Mouse (Mus musculus) cortical plate, adult 2 months (tissue): ENCODE measurements around the gene Apeh.

Experiments
- CTCF ChIP-seq: fragments of 200-500 bp; IDR thresholded peaks from 2 replicates; pipeline ENCODE4 v1.5.1; 2011; ENCODE audit warnings: mild to moderate bottlenecking, control low read depth, low read length; ENCODE audit not compliant: insufficient read depth; ENCODE audit errors: extremely low read depth
- POLR2A ChIP-seq: fragments of 200-500 bp; IDR thresholded peaks from 2 replicates; pipeline ENCODE4 v1.6.1; 2011; ENCODE audit warnings: mild to moderate bottlenecking, low read length, control low read depth; ENCODE audit not compliant: insufficient read depth; ENCODE audit errors: extremely low read depth

DNA sequence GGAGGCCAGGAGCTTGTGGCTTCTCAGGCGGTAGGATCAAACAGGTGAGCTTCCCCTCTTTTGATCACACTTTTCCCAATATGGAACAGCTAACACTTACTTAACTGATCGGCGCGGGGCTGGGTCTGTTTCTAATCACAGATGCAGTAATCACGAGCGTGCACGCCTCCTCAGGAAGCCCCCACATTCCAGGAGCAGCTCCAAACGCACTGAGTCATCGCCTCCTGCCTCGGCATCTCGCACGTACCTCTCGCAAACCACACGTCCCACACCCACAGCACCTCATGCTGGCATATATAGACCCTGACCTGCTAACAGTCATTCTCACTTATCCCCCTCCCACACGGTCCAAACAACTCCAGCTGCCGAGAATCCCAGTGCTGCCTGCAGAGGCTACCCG is 43.1 kb upstream of the Apeh start:
- TF ChIP-seq CTCF (no peak), POLR2A (0 out of 2 replicates have a peak, but pooled peaks have one; percentile 29)
